Mouse (Mus musculus) kidney, embryonic 14.5 days (tissue): ENCODE data around the gene Stambpl1. TPM values are rescaled to one million over a fixed set of nuclear protein-coding genes. Genes with fewer than 3 reads are reported as not detected.

Source experiments
- ATAC-seq: fragments of 200-750 bp; cut with Nextera tagmentation; 2 replicates; pipeline ENCODE4 v1.8.0; 2017; ENCODE audit warnings: moderate number of reproducible peaks, mild to moderate bottlenecking, moderate TSS enrichment, moderate library complexity; ENCODE audit not compliant: low FRiP score, low TSS enrichment
- H3K27ac ChIP-seq: fragments of 300-500 bp; sonication (generic); 2 replicates; pipeline ENCODE4 v1.5.1; 2014; ENCODE audit warnings: low read depth, mild to moderate bottlenecking, low read length, moderate library complexity, mixed read lengths
- H3K27me3 ChIP-seq: fragments of 300-500 bp; sonication (generic); 2 replicates; pipeline ENCODE4 v1.6.1; 2014; ENCODE audit warnings: mild to moderate bottlenecking, low read length; ENCODE audit not compliant: control insufficient read depth, insufficient read depth
- H3K36me3 ChIP-seq: fragments of 300-500 bp; sonication (generic); 2 replicates; pipeline ENCODE4 v1.6.1; 2014; ENCODE audit warnings: low read length, mixed read lengths; ENCODE audit not compliant: control insufficient read depth, insufficient read depth
- H3K4me1 ChIP-seq: fragments of 300-500 bp; sonication (generic); 2 replicates; pipeline ENCODE4 v1.6.1; 2014; ENCODE audit warnings: low read length, mixed read lengths; ENCODE audit not compliant: control insufficient read depth, insufficient read depth
- H3K4me2 ChIP-seq: fragments of 300-500 bp; sonication (generic); replicated peaks from 2 replicates; pipeline ENCODE4 v1.6.1; 2014; ENCODE audit warnings: low read depth, mild to moderate bottlenecking, low read length
- H3K4me3 ChIP-seq: fragments of 300-500 bp; sonication (generic); 2 replicates; pipeline ENCODE4 v1.5.1; 2014; ENCODE audit warnings: mild to moderate bottlenecking, low read length
- H3K9ac ChIP-seq: fragments of 300-500 bp; sonication (generic); 2 replicates; pipeline ENCODE4 v1.6.1; 2014; ENCODE audit warnings: low read depth, mild to moderate bottlenecking, low read length, moderate library complexity
- H3K9me3 ChIP-seq: fragments of 300-500 bp; sonication (generic); 2 replicates; pipeline ENCODE4 v1.6.1; 2016; ENCODE audit warnings: low read length; ENCODE audit not compliant: control insufficient read depth
- WGBS: fragments of 180-500 bp; shearing (Covaris S2); extraction: QIAGEN DNeasy Blood & Tissue Kit; methylation state at CpG from one replicate; pipeline ENCODE4 v1.1.7; 2014; 5-methylcytosine and 5-hydroxymethylcytosine counted together
- polyA plus RNA-seq: library from polyadenylated mRNA; unstranded; fragments of >200 nt; fragmentation: Nextera tagmentation; extraction: Ambion mirVana; gene quantifications from 2 replicates; pipeline ENCODE4 v1.2.1, GENCODE M21; 2014

Gene Stambpl1
- polyA plus RNA-seq, 1 experiment from 2014 or later = 5.5 TPM

GRCm38 (mm10) chr19:34256936-34257335 lies 64.9 kb downstream of the Stambpl1 start:
- Histone ChIP-seq H3K4me1 (peaks cover 14% of the 10 kb centered on the region), H3K36me3 (no peaks in the 10 kb centered on the region), H3K9me3 (no peaks in the 10 kb centered on the region), H3K27ac (no peak overlapping the region), H3K4me2 (no peak overlapping the region), H3K9ac (no peak overlapping the region), H3K4me3 (no peak overlapping the region), H3K27me3 (no peaks in the 10 kb centered on the region)
- ATAC-seq = no peak
- WGBS = 84% methylated on average over 2 of the region's 2 CpGs

- Histone ChIP-seq H3K9ac (no peak overlapping the region), H3K27ac (no peak overlapping the region), H3K27me3 (no peaks in the 10 kb centered on the region), H3K4me3 (no peak overlapping the region), H3K9me3 (no peaks in the 10 kb centered on the region), H3K4me1 (no peaks in the 10 kb centered on the region), H3K4me2 (no peak overlapping the region), H3K36me3 (no peaks in the 10 kb centered on the region)
- WGBS = 82% methylated on average over 2 of the region's 2 CpGs
- no peak for ATAC-seq
Observed at GRCm38 (mm10) chr19:34262273-34262974, 70.4 kb downstream of the Stambpl1 start.

DNA sequence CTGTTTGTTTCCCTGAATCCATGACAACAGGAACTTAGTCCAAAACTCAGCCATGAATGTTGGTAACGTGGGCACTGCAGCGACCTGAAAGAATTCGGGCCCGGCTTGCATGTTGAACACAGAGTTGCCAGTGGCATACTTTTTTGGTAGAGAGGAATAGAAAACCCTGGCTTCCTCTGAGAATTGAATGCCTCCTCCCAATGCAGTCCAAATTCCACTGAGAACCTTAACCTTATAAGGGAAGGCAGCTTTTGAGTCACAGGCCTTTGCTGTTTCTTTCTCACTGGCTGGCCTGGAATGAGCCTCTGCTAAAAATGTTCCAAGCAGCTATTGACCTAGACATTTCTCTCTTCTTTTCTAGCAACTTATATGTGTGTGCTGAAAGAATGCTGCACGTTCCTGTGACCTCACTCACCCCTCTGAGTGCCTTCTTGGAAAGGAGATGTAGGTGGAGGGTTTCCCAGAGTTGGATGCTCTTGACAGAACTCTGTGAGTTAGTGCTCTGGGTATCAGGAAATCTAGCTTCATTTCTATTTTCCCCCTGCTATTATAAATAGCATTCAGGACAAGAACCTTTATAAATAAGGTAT lies 73.7 kb downstream of the Stambpl1 start:
- Histone ChIP-seq H3K9me3 (no peaks in the 10 kb centered on the region), H3K27me3 (no peaks in the 10 kb centered on the region), H3K4me2 (no peak overlapping the region), H3K4me1 (no peaks in the 10 kb centered on the region), H3K27ac (no peak overlapping the region), H3K9ac (no peak overlapping the region), H3K36me3 (no peaks in the 10 kb centered on the region), H3K4me3 (no peak overlapping the region)
- WGBS = 76% methylated on average over 5 of the region's 5 CpGs
- no peak for ATAC-seq

GRCm38 (mm10) chr19:34268991-34269390 lies 77.0 kb downstream of the Stambpl1 start:
- Histone ChIP-seq H3K4me3 (no peak overlapping the region), H3K27me3 (no peaks in the 10 kb centered on the region), H3K36me3 (no peaks in the 10 kb centered on the region), H3K4me2 (no peak overlapping the region), H3K27ac (no peak overlapping the region), H3K4me1 (no peaks in the 10 kb centered on the region), H3K9me3 (no peaks in the 10 kb centered on the region), H3K9ac (no peak overlapping the region)
- no peak for ATAC-seq
- 70% methylated on average over 1 of the region's 1 CpGs for WGBS

DNA sequence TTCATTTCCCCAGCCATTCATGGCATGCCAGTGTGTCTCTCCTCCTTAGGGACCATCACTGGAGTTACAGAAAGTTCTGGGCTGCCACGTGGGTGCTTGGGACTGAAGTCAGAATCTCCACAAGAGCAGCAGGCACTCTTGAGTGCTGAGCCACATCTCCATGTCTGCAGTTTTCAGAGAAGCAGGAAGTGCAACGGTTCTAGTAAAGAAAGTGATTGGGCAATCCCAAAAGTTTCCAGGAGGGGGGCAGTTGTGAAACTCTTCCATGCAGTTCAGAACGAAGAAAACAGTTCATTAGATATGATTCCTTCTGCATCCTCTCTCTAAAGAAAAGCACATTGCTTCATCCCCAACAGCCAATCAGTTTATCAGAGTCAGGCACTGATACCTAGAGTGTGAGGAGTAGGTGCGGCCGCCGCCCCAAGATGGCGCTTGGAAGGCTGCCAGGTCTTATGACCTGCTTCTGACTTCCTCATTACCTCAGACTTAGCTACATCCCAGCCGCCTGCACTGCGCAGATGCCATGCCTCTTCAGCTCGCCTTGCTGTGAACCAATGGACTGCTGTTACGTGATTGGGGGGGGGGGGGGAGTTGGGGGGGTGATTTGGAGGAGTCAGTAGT lies 78.2 kb downstream of the Stambpl1 start:
- Histone ChIP-seq H3K4me2 (no peak overlapping the region), H3K27me3 (no peaks in the 10 kb centered on the region), H3K9ac (no peak overlapping the region), H3K27ac (no peak overlapping the region), H3K4me1 (no peaks in the 10 kb centered on the region), H3K4me3 (no peak overlapping the region), H3K36me3 (no peaks in the 10 kb centered on the region), H3K9me3 (no peaks in the 10 kb centered on the region)
- ATAC-seq = no peak
- 90% methylated on average over 11 of the region's 11 CpGs for WGBS

DNA sequence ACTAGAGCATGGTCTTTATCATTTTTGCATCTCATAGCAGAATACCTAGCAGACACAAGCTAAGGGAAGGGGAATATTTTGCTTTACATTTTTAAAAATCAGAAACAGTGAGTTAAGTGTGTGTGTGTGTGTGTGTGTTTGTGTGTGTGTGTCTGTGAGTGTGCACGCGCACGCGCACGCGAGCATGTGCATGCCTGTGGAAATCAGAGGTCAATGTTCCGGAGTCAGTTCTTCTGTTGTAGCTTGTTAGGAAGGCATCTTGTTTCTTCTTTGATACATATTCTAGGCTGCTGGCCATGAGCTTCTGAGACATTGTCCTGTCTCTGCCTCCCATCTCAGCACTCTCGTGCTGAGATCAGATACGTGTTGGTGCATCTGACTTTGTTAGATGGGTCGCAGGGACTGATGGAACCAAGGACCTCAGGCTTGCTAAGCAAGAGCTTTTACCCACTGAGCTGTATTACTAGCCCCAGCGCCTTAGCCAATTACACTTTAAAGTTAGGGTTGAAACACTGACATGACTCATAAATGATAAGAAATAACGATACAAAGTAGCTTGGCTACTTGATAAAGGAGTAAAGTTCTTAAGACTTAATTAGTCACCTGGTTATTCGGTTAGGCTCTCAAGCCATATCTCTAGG lies 78.9 kb downstream of the Stambpl1 start:
- Histone ChIP-seq H3K9ac (no peak overlapping the region), H3K36me3 (no peaks in the 10 kb centered on the region), H3K27ac (no peak overlapping the region), H3K4me2 (no peak overlapping the region), H3K4me3 (no peak overlapping the region), H3K4me1 (no peaks in the 10 kb centered on the region), H3K9me3 (no peaks in the 10 kb centered on the region), H3K27me3 (no peaks in the 10 kb centered on the region)
- ATAC-seq = no peak
- 95% methylated on average over 13 of the region's 13 CpGs for WGBS

GRCm38 (mm10) chr19:34273073-34273472 lies 81.0 kb downstream of the Stambpl1 start:
- Histone ChIP-seq H3K27me3 (no peaks in the 10 kb centered on the region), H3K9ac (no peak overlapping the region), H3K27ac (no peak overlapping the region), H3K4me2 (no peak overlapping the region), H3K9me3 (no peaks in the 10 kb centered on the region), H3K4me1 (no peaks in the 10 kb centered on the region), H3K4me3 (no peak overlapping the region), H3K36me3 (no peaks in the 10 kb centered on the region)
- WGBS = 89% methylated on average over 1 of the region's 1 CpGs
- no peak for ATAC-seq

DNA sequence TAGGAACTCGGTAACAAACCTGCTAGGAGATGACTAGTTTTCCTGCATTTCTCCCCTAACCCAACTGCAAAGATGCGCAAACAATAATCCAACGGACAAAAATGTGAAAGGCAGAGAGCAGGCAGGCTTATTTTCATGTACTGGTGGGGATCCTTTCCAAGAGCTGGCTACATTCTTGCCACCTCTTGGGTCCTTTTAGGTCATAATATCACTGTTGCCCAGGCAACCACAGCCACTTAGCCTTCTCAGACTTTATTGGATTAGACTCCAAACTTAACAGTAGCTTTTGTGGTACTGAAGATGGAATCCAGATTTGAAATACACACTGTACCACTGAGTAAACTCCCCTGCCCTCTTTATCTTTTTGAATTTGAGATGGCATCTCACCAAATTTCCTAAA lies 86.0 kb downstream of the Stambpl1 start:
- Histone ChIP-seq H3K36me3 (no peaks in the 10 kb centered on the region), H3K4me1 (no peaks in the 10 kb centered on the region), H3K27ac (no peak overlapping the region), H3K9me3 (no peaks in the 10 kb centered on the region), H3K4me2 (no peak overlapping the region), H3K4me3 (no peak overlapping the region), H3K9ac (no peak overlapping the region), H3K27me3 (no peaks in the 10 kb centered on the region)
- ATAC-seq = no peak
- 85% methylated on average over 3 of the region's 3 CpGs for WGBS

DNA sequence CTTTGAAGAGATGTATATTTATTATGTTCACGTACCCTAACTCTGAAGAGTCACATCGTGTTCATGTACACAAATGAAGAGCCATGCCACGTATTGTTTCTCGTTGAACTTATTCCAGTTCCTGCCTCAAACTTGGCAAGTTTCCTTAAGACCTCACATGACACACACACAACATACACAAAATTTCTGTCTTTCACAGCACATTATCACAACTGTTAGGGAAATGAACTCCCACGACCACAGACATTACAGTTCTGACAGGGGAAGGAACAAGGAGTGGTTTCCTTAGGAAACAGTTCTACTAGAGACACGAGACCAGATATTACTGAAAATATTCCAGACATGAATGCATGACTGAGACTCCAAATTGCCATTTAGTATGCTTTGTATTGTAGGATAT lies 91.6 kb downstream of the Stambpl1 start:
- Histone ChIP-seq H3K27me3 (no peaks in the 10 kb centered on the region), H3K4me2 (no peak overlapping the region), H3K36me3 (no peaks in the 10 kb centered on the region), H3K4me1 (no peaks in the 10 kb centered on the region), H3K4me3 (no peak overlapping the region), H3K9me3 (no peaks in the 10 kb centered on the region), H3K27ac (no peak overlapping the region), H3K9ac (no peak overlapping the region)
- no peak for ATAC-seq
- 75% methylated on average over 6 of the region's 6 CpGs for WGBS
